ENCODE assay signal across 14 mouse cellular contexts in the genomic region with DNA sequence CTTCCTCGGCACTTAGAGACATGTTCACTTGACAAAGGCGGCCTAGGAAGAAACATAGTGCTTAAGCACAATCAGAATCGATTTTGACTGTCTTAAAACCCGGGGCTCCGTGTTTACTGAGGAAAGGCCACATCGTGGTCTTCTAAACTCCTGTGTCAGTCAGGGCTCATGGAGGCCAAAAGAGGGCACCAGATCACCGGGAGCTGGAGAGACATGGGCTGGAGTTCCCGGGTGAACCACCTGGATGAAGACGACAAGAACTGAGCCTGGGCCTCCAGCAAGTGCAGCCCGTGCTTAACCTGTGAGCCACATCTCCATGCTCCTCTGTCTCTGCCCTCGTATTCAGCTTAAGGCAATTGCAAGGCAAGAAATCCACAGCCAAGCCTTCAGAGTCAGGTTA.
DNase-seq lines count a peak whose midpoint lies in the region; ATAC-seq and TF ChIP-seq lines count a peak whose summit lies in the region.
"Had no signal": no experiment of that assay in that cellular context is flagged by ENCODE, and none has a peak within 500 bp of the region (broad histone marks: within the 10 kb centered on the region; RNA-seq: fewer than 3 reads in every experiment).

No protein-coding gene starts in this region.

- no peak for TF ChIP-seq POLR2A in kidney, adult 2 months (IDR thresholded peaks at IDR 0.05; ENCODE audit: low read depth, low read length)
- TF ChIP-seq POLR2A in CH12.LX (IDR thresholded peaks at IDR 0.05; ENCODE audit: low read depth, low read length) (no peak), ES-Bruce4 (IDR thresholded peaks at IDR 0.05; ENCODE audit: insufficient read depth, low read length) (no peak)

- 56% methylated on average over 11 of the region's 11 CpGs for WGBS in kidney, adult 2 months
- WGBS in embryonic facial prominence, embryonic 15.5 days = 59% methylated on average over 11 of the region's 11 CpGs

- TF ChIP-seq EP300 in CH12.LX (IDR thresholded peaks at IDR 0.05; ENCODE audit: low read length) (no peak), ES-Bruce4 (IDR thresholded peaks at IDR 0.05; ENCODE audit: insufficient read depth, low read depth, low read length) (no peak)

- in situ Hi-C loops in CH12.LX (cut with MboI; ENCODE audit: low pct_ligation_motif_present, low pct_unique_long_range_greater_than_20kb, low sequenced_read_pairs) = no loop called here

- peak; percentile 2; the same call in 1 of the 2 replicates for TF ChIP-seq RAD21 in CH12.LX (IDR thresholded peaks at IDR 0.05; ENCODE audit: low read depth, low read length)

- H3K4me3 ChIP-seq in kidney, adult 2 months (ENCODE audit: insufficient read depth, low read depth, low read length) = no peak overlapping the region
- no peak overlapping the region for H3K4me3 ChIP-seq in CH12.LX (replicated peaks in 1 of 3; ENCODE audit: low read depth in 2 of 3, low read length in 2 of 3, poor library complexity in 1 of 3)
- no peak overlapping the region for H3K4me3 ChIP-seq in ES-Bruce4 (ENCODE audit: low read depth, low read length)
- H3K4me3 ChIP-seq in embryonic facial prominence, embryonic 15.5 days (replicated peaks) = no peak overlapping the region
- H3K4me3 ChIP-seq: lung, embryonic 15.5 days; midbrain, embryonic 15.5 days had no signal

- H3K4me2 ChIP-seq in CH12.LX (ENCODE audit: insufficient read depth, low read depth, poor library complexity, severe bottlenecking) = no peak overlapping the region
- H3K4me2 ChIP-seq in embryonic facial prominence, embryonic 15.5 days (replicated peaks) = no peak overlapping the region
- H3K4me2 ChIP-seq: heart, embryonic 11.5 days; lung, embryonic 15.5 days; midbrain, embryonic 15.5 days had no signal

- dilution Hi-C loops in CH12.LX (cut with MboI; ENCODE audit: extremely low pct_ligation_motif_present, extremely low pct_unique_long_range_greater_than_20kb, low sequenced_read_pairs) = no loop called here

- H3K9ac ChIP-seq in CH12.LX (ENCODE audit: insufficient read depth, low read depth) = no peak overlapping the region
- H3K9ac ChIP-seq in ES-Bruce4 (ENCODE audit: low read depth, poor library complexity, severe bottlenecking) = no peak overlapping the region
- no peak overlapping the region for H3K9ac ChIP-seq in embryonic facial prominence, embryonic 15.5 days
- H3K9ac ChIP-seq: lung, embryonic 15.5 days; midbrain, embryonic 15.5 days had no signal

- no peak for ATAC-seq in embryonic facial prominence, embryonic 15.5 days (ENCODE audit: insufficient number of reproducible peaks, low FRiP score, low TSS enrichment, low read depth)
- ATAC-seq: CD4-positive, CD25-positive, alpha-beta regulatory T cell, adult 4 months; midbrain, embryonic 15.5 days had no signal

- peaks cover 41% of the 10 kb centered on the region for H3K4me1 ChIP-seq in kidney, adult 2 months (ENCODE audit: control insufficient read depth, insufficient read depth, low read length)
- H3K4me1 ChIP-seq in CH12.LX (ENCODE audit: control insufficient read depth in 1 of 2, insufficient read depth in 2 of 2) (peaks cover 0 to 2% of the 10 kb centered on the region in 2 experiments; a peak in 2 of 4 replicates), ES-Bruce4 (ENCODE audit: control insufficient read depth, insufficient read depth, low read length) (peaks cover 3% of the 10 kb centered on the region)
- peaks cover 44% of the 10 kb centered on the region for H3K4me1 ChIP-seq in embryonic facial prominence, embryonic 15.5 days

- H3K27me3 ChIP-seq in kidney, adult 2 months (replicated peaks; ENCODE audit: control insufficient read depth, insufficient read depth, low read length) = no peaks in the 10 kb centered on the region
- H3K27me3 ChIP-seq in CH12.LX (replicated peaks) (no peaks in the 10 kb centered on the region), ES-Bruce4 (ENCODE audit: control insufficient read depth, insufficient read depth, low read length, poor library complexity, severe bottlenecking) (no peaks in the 10 kb centered on the region)
- no peaks in the 10 kb centered on the region for H3K27me3 ChIP-seq in embryonic facial prominence, embryonic 15.5 days
- H3K27me3 ChIP-seq: lung, embryonic 15.5 days had no signal

- no peaks in the 10 kb centered on the region for H3K79me2 ChIP-seq in CH12.LX (replicated peaks; ENCODE audit: control insufficient read depth, extremely low read depth, insufficient read depth, poor library complexity, severe bottlenecking)

- H3K27ac ChIP-seq in kidney, adult 2 months (ENCODE audit: insufficient read depth, low read depth, low read length) = no peak overlapping the region
- H3K27ac ChIP-seq in CH12.LX (ENCODE audit: insufficient read depth, low read depth) = no peak overlapping the region
- H3K27ac ChIP-seq in ES-Bruce4 (ENCODE audit: insufficient read depth, low read length) = no peak overlapping the region
- peak overlapping the region; percentile 67 for H3K27ac ChIP-seq in embryonic facial prominence, embryonic 15.5 days (replicated peaks)
- H3K27ac ChIP-seq: lung, embryonic 15.5 days; midbrain, embryonic 15.5 days had no signal

- DNase-seq in kidney, adult 2 months = peak; percentile 52
- no peak for DNase-seq in kidney, postnatal 4 days
- no peak for DNase-seq in CH12.LX (ENCODE audit: extremely low read depth)
- no peak for DNase-seq in spleen, postnatal 36 days (ENCODE audit: low spot score in 2 of 2)
- no peak for DNase-seq in adrenal gland, adult (ENCODE audit: inconsistent age in 2 of 2, low spot score in 1 of 2)
- DNase-seq: cerebellum, adult 11-12 months; heart, postnatal 36 days; spleen, adult 18-20 months had no signal

- TF ChIP-seq CTCF in kidney, adult 2 months (conservative IDR thresholded peaks at IDR 0.05; ENCODE audit: insufficient read depth, insufficient read length, low read depth, low read length) = peak; percentile 61
- TF ChIP-seq CTCF in CH12.LX (conservative IDR thresholded peaks at IDR 0.05 in 1 of 2, IDR thresholded peaks at IDR 0.05 in 1 of 2; ENCODE audit: low read depth in 2 of 2, low read length in 2 of 2) (peak in 1 of 2 experiments; percentile 7; a peak in 1 of 4 replicates), ES-Bruce4 (IDR thresholded peaks at IDR 0.05; ENCODE audit: low read depth, low read length) (peak; percentile 34)

- no peaks in the 10 kb centered on the region for H3K36me3 ChIP-seq in kidney, adult 2 months (ENCODE audit: control insufficient read depth, insufficient read depth, low read length)
- H3K36me3 ChIP-seq in CH12.LX (replicated peaks in 1 of 2; ENCODE audit: control insufficient read depth in 1 of 2, insufficient read depth in 1 of 2, low read length in 1 of 2) = no peaks in the 10 kb centered on the region
- no peaks in the 10 kb centered on the region for H3K36me3 ChIP-seq in ES-Bruce4 (ENCODE audit: control insufficient read depth, insufficient read depth, low read length, poor library complexity, severe bottlenecking)
- H3K36me3 ChIP-seq in embryonic facial prominence, embryonic 15.5 days = no peaks in the 10 kb centered on the region
- H3K36me3 ChIP-seq: lung, embryonic 15.5 days; midbrain, embryonic 15.5 days had no signal

- H3K9me3 ChIP-seq in CH12.LX (replicated peaks; ENCODE audit: low read length) (no peaks in the 10 kb centered on the region), ES-Bruce4 (replicated peaks; ENCODE audit: control insufficient read depth, insufficient read depth, low read length, poor library complexity, severe bottlenecking) (no peaks in the 10 kb centered on the region)
- no peaks in the 10 kb centered on the region for H3K9me3 ChIP-seq in embryonic facial prominence, embryonic 15.5 days (replicated peaks)
- H3K9me3 ChIP-seq: lung, embryonic 15.5 days; midbrain, embryonic 15.5 days had no signal

TF ChIP-seq in CH12.LX, 34 proteins besides CTCF, POLR2A, EP300 and RAD21:
- TF ChIP-seq POLR2AphosphoS2 (IDR thresholded peaks at IDR 0.05; ENCODE audit: low read depth, low read length) = no peak
- no peak for TF ChIP-seq ELF1 (IDR thresholded peaks at IDR 0.05; ENCODE audit: low read depth, low read length)
- no peak for TF ChIP-seq MEF2A (IDR thresholded peaks at IDR 0.05; ENCODE audit: borderline replicate concordance, low read depth, low read length)
- TF ChIP-seq JUN (IDR thresholded peaks at IDR 0.05; ENCODE audit: insufficient read depth, low read depth, low read length) = no peak
- TF ChIP-seq MYC (IDR thresholded peaks at IDR 0.05; ENCODE audit: low read depth, low read length) = no peak
